Mouse (Mus musculus) left cerebral cortex, adult 11 months (tissue): Measurements from ENCODE around the gene Ffar1.

Experiments
- DNase-seq: peaks from one replicate; pipeline ENCODE4 v3.0.0; 2022; ENCODE audit warnings: low spot score

Gene Ffar1

GRCm38 (mm10) chr7:30861464-30861863 lies at the start of gene Ffar1:
Ffar1 (minus strand) TSS chr7:30861564.
- no peak for DNase-seq

GRCm38 (mm10) chr7:30909773-30910172 lies 48.4 kb upstream of the Ffar1 start:
- DNase-seq, result no peak

- DNase-seq, result no peak
These were observed 47.6 kb upstream of the Ffar1 start for GRCm38 (mm10) chr7:30908992-30909431.

- no peak for DNase-seq
These were observed 47.1 kb upstream of the Ffar1 start for GRCm38 (mm10) chr7:30908277-30908991.

- no peak for DNase-seq
These were observed 42.7 kb upstream of the Ffar1 start for GRCm38 (mm10) chr7:30904042-30904441.

GRCm38 (mm10) chr7:30895217-30895616 lies 33.9 kb upstream of the Ffar1 start:
- no peak for DNase-seq

GRCm38 (mm10) chr7:30892515-30892914 lies 31.2 kb upstream of the Ffar1 start:
- DNase-seq, result no peak

GRCm38 (mm10) chr7:30891746-30892145 lies 30.4 kb upstream of the Ffar1 start:
- no peak for DNase-seq

- DNase-seq, result no peak
These were observed 29.3 kb upstream of the Ffar1 start for GRCm38 (mm10) chr7:30890681-30891080.

GRCm38 (mm10) chr7:30888786-30889185 lies 27.4 kb upstream of the Ffar1 start:
- no peak for DNase-seq

- DNase-seq, result no peak
These were observed 26.3 kb upstream of the Ffar1 start for GRCm38 (mm10) chr7:30887568-30888188.

- no peak for DNase-seq
These were observed 25.5 kb upstream of the Ffar1 start for GRCm38 (mm10) chr7:30886852-30887251.

- DNase-seq, result no peak
These were observed 22.7 kb upstream of the Ffar1 start for GRCm38 (mm10) chr7:30884047-30884446.

- no peak for DNase-seq
These were observed 20.0 kb upstream of the Ffar1 start for GRCm38 (mm10) chr7:30881367-30881766.

- no peak for DNase-seq
These were observed 18.8 kb upstream of the Ffar1 start, which contains the start of gene Cd22 for GRCm38 (mm10) chr7:30880176-30880575. Cd22 (minus strand) TSS chr7:30880342.

GRCm38 (mm10) chr7:30878950-30879349 lies 17.6 kb upstream of the Ffar1 start:
- no peak for DNase-seq

- DNase-seq, result peak; percentile 52
These were observed 11.7 kb upstream of the Ffar1 start for GRCm38 (mm10) chr7:30873083-30873482.

- no peak for DNase-seq
These were observed 2.0 kb upstream of the Ffar1 start for GRCm38 (mm10) chr7:30863386-30863785.

- peak; percentile 35 for DNase-seq
These were observed 1.5 kb downstream of the Ffar1 start for GRCm38 (mm10) chr7:30859635-30860402.

GRCm38 (mm10) chr7:30859290-30859634 lies 2.1 kb downstream of the Ffar1 start:
- DNase-seq, result peak; percentile 55

GRCm38 (mm10) chr7:30857746-30858145 lies 3.6 kb downstream of the Ffar1 start:
- no peak for DNase-seq

- DNase-seq, result no peak
These were observed 5.3 kb downstream of the Ffar1 start, which contains the start of gene Ffar3 for GRCm38 (mm10) chr7:30856078-30856477. Ffar3 (minus strand) TSS chr7:30856178.

GRCm38 (mm10) chr7:30851421-30851820 lies 9.9 kb downstream of the Ffar1 start:
- DNase-seq, result no peak
